Mouse (Mus musculus): ENCODE measurements around the gene Gm20388.

- no peak for TF ChIP-seq CTCF (conservative IDR thresholded peaks at IDR 0.05; ENCODE audit: insufficient read depth, insufficient read length, low read depth, low read length)
- TF ChIP-seq POLR2A (IDR thresholded peaks at IDR 0.05; ENCODE audit: low read depth, low read length) = no peak
Measured at GRCm38 (mm10) chr8:123808671-123809070, 3898.0 kb downstream of the Gm20388 start.

Data from kidney, adult 2 months (tissue).